Mouse (Mus musculus) forebrain, embryonic 12.5 days (tissue): Measurements from ENCODE around the gene Hectd4. TPM values are rescaled to one million over a fixed set of nuclear protein-coding genes. Genes with fewer than 3 reads are reported as not detected.
"Not testable (repeated sequence)": the region's sequence is repeated elsewhere in the genome, so short reads cannot be mapped to it uniquely, and the experiment has no call there.

Experiments
- ATAC-seq: fragments of 200-750 bp; cut with Nextera tagmentation; 2 replicates; pipeline ENCODE4 v1.8.0; 2017; ENCODE audit warnings: moderate TSS enrichment; ENCODE audit not compliant: low FRiP score
- H3K27ac ChIP-seq: fragments of 300-500 bp; sonication (generic); 2 replicates; pipeline ENCODE4 v1.5.1; 2016; ENCODE audit warnings: mild to moderate bottlenecking
- H3K27me3 ChIP-seq: fragments of 300-500 bp; sonication (generic); 2 replicates; pipeline ENCODE4 v1.6.1; 2016; ENCODE audit warnings: mild to moderate bottlenecking
- H3K36me3 ChIP-seq: fragments of 300-500 bp; sonication (generic); replicated peaks from 2 replicates; pipeline ENCODE4 v1.6.1; 2016; ENCODE audit warnings: mild to moderate bottlenecking
- H3K4me1 ChIP-seq: fragments of 300-500 bp; sonication (generic); 2 replicates; pipeline ENCODE4 v1.6.1; 2016
- H3K4me2 ChIP-seq: fragments of 300-500 bp; sonication (generic); 2 replicates; pipeline ENCODE4 v1.6.1; 2016; ENCODE audit warnings: mild to moderate bottlenecking, moderate library complexity
- H3K4me3 ChIP-seq: fragments of 300-500 bp; sonication (generic); replicated peaks from 2 replicates; pipeline ENCODE4 v1.5.1; 2016; ENCODE audit warnings: mild to moderate bottlenecking
- H3K9ac ChIP-seq: fragments of 300-500 bp; sonication (generic); 2 replicates; pipeline ENCODE4 v1.6.1; 2016; ENCODE audit warnings: mild to moderate bottlenecking
- H3K9me3 ChIP-seq: fragments of 300-500 bp; sonication (generic); 2 replicates; pipeline ENCODE4 v1.6.1; 2016
- WGBS: fragments of 180-500 bp; shearing (Covaris S2); methylation state at CpG from one replicate; pipeline ENCODE4 v1.1.7; 2016; 5-methylcytosine and 5-hydroxymethylcytosine counted together
- polyA plus RNA-seq: library from polyadenylated mRNA; unstranded; fragments of >200 nt; fragmentation: Nextera tagmentation; extraction: Ambion mirVana; gene quantifications from 2 replicates; pipeline ENCODE4 v1.2.1, GENCODE M21; 2016

The Hectd4 gene
- polyA plus RNA-seq, 1 experiment from 2014 or later: 13.2 TPM

- Histone ChIP-seq H3K9me3 (no peaks in the 10 kb centered on the region), H3K4me3 (no peak overlapping the region), H3K4me1 (peaks cover 13% of the 10 kb centered on the region), H3K36me3 (no peaks in the 10 kb centered on the region), H3K27me3 (no peaks in the 10 kb centered on the region), H3K27ac (no peak overlapping the region), H3K4me2 (no peak overlapping the region), H3K9ac (no peak overlapping the region)
- 84% methylated on average over 3 of the region's 3 CpGs for WGBS
- no peak for ATAC-seq
Observed at GRCm38 (mm10) chr5:121226406-121226805, 6.4 kb downstream of the Hectd4 start.

- no peaks in the 10 kb centered on the region for H3K36me3 ChIP-seq
- H3K9ac ChIP-seq: no peak overlapping the region
- 89% methylated on average over 4 of the region's 4 CpGs for WGBS
- peaks cover 9% of the 10 kb centered on the region for H3K4me1 ChIP-seq
- H3K27ac ChIP-seq: no peak overlapping the region
- no peaks in the 10 kb centered on the region for H3K27me3 ChIP-seq
- H3K4me2 ChIP-seq: no peak overlapping the region
- H3K9me3 ChIP-seq: no peaks in the 10 kb centered on the region
- ATAC-seq: no peak
- H3K4me3 ChIP-seq: no peak overlapping the region
Observed at GRCm38 (mm10) chr5:121226845-121227244, 6.8 kb downstream of the Hectd4 start.

GRCm38 (mm10) chr5:121227330-121227729 lies 7.3 kb downstream of the Hectd4 start:
- 91% methylated on average over 1 of the region's 1 CpGs for WGBS
- not testable (repeated sequence) for H3K4me3 ChIP-seq, H3K9ac ChIP-seq, H3K9me3 ChIP-seq, H3K27ac ChIP-seq, H3K4me2 ChIP-seq, H3K4me1 ChIP-seq, ATAC-seq, H3K27me3 ChIP-seq, H3K36me3 ChIP-seq

GRCm38 (mm10) chr5:121229182-121229581 lies 9.2 kb downstream of the Hectd4 start:
- H3K4me3 ChIP-seq: no peak overlapping the region
- no peak overlapping the region for H3K9ac ChIP-seq
- no peaks in the 10 kb centered on the region for H3K9me3 ChIP-seq
- H3K27ac ChIP-seq: no peak overlapping the region
- no peak overlapping the region for H3K4me2 ChIP-seq
- no peaks in the 10 kb centered on the region for H3K27me3 ChIP-seq
- WGBS: 92% methylated on average over 2 of the region's 2 CpGs
- no peaks in the 10 kb centered on the region for H3K4me1 ChIP-seq
- no peak for ATAC-seq
- H3K36me3 ChIP-seq: no peaks in the 10 kb centered on the region

- Histone ChIP-seq H3K4me1 (no peaks in the 10 kb centered on the region), H3K4me3 (no peak overlapping the region), H3K27me3 (no peaks in the 10 kb centered on the region), H3K27ac (no peak overlapping the region), H3K36me3 (no peaks in the 10 kb centered on the region), H3K4me2 (no peak overlapping the region), H3K9ac (no peak overlapping the region), H3K9me3 (no peaks in the 10 kb centered on the region)
- ATAC-seq: no peak
- WGBS: 95% methylated on average over 9 of the region's 9 CpGs
Observed at GRCm38 (mm10) chr5:121230811-121231210, 10.8 kb downstream of the Hectd4 start.

- H3K9me3 ChIP-seq: no peaks in the 10 kb centered on the region
- WGBS: 100% methylated on average over 1 of the region's 1 CpGs
- no peak overlapping the region for H3K27ac ChIP-seq
- no peaks in the 10 kb centered on the region for H3K36me3 ChIP-seq
- ATAC-seq: no peak
- no peak overlapping the region for H3K4me3 ChIP-seq
- no peaks in the 10 kb centered on the region for H3K27me3 ChIP-seq
- no peak overlapping the region for H3K9ac ChIP-seq
- H3K4me1 ChIP-seq: no peaks in the 10 kb centered on the region
- no peak overlapping the region for H3K4me2 ChIP-seq
Observed at GRCm38 (mm10) chr5:121232789-121233188, 12.8 kb downstream of the Hectd4 start.

- Histone ChIP-seq H3K27ac (no peak overlapping the region), H3K4me2 (no peak overlapping the region), H3K4me3 (no peak overlapping the region), H3K36me3 (no peaks in the 10 kb centered on the region), H3K4me1 (no peaks in the 10 kb centered on the region), H3K9ac (no peak overlapping the region), H3K9me3 (no peaks in the 10 kb centered on the region), H3K27me3 (no peaks in the 10 kb centered on the region)
- WGBS: 95% methylated on average over 2 of the region's 2 CpGs
- no peak for ATAC-seq
Observed at GRCm38 (mm10) chr5:121233726-121234125, 13.7 kb downstream of the Hectd4 start.

- WGBS: 85% methylated on average over 5 of the region's 5 CpGs
- H3K27ac ChIP-seq: no peak overlapping the region
- ATAC-seq: no peak
Observed at GRCm38 (mm10) chr5:121236171-121236570, 16.2 kb downstream of the Hectd4 start.

GRCm38 (mm10) chr5:121238208-121238607 lies 18.2 kb downstream of the Hectd4 start:
- WGBS: 83% methylated on average over 2 of the region's 2 CpGs
- ATAC-seq: no peak
- no peaks in the 10 kb centered on the region for H3K27me3 ChIP-seq
- H3K36me3 ChIP-seq: no peaks in the 10 kb centered on the region
- no peaks in the 10 kb centered on the region for H3K4me1 ChIP-seq
- no peak overlapping the region for H3K4me3 ChIP-seq
- no peak overlapping the region for H3K27ac ChIP-seq
- no peaks in the 10 kb centered on the region for H3K9me3 ChIP-seq
- H3K4me2 ChIP-seq: no peak overlapping the region
- H3K9ac ChIP-seq: no peak overlapping the region

More at GRCm38 (mm10) chr5:121236171-121236570, 16.2 kb downstream of the Hectd4 start:
- Histone ChIP-seq H3K4me2 (no peak overlapping the region), H3K27me3 (no peaks in the 10 kb centered on the region), H3K4me1 (no peaks in the 10 kb centered on the region), H3K36me3 (no peaks in the 10 kb centered on the region), H3K9ac (no peak overlapping the region), H3K4me3 (no peak overlapping the region), H3K9me3 (no peaks in the 10 kb centered on the region)

GRCm38 (mm10) chr5:121239846-121240245 lies 19.8 kb downstream of the Hectd4 start:
- H3K9ac ChIP-seq: no peak overlapping the region
- no peaks in the 10 kb centered on the region for H3K27me3 ChIP-seq
- ATAC-seq: no peak
- no peaks in the 10 kb centered on the region for H3K9me3 ChIP-seq
- WGBS: 80% methylated on average over 5 of the region's 5 CpGs
- no peaks in the 10 kb centered on the region for H3K36me3 ChIP-seq
- H3K4me2 ChIP-seq: no peak overlapping the region
- H3K4me1 ChIP-seq: no peaks in the 10 kb centered on the region
- no peak overlapping the region for H3K4me3 ChIP-seq
- H3K27ac ChIP-seq: no peak overlapping the region

- Histone ChIP-seq H3K4me1 (no peaks in the 10 kb centered on the region), H3K4me3 (no peak overlapping the region), H3K27me3 (no peaks in the 10 kb centered on the region), H3K36me3 (no peaks in the 10 kb centered on the region), H3K27ac (no peak overlapping the region), H3K9ac (no peak overlapping the region), H3K4me2 (no peak overlapping the region), H3K9me3 (no peaks in the 10 kb centered on the region)
- ATAC-seq: no peak
Observed at GRCm38 (mm10) chr5:121241182-121241581, 21.2 kb downstream of the Hectd4 start.

- Histone ChIP-seq H3K9me3 (no peaks in the 10 kb centered on the region), H3K4me1 (no peaks in the 10 kb centered on the region), H3K36me3 (no peaks in the 10 kb centered on the region), H3K27ac (no peak overlapping the region), H3K4me2 (no peak overlapping the region), H3K27me3 (no peaks in the 10 kb centered on the region), H3K9ac (no peak overlapping the region), H3K4me3 (no peak overlapping the region)
- ATAC-seq: no peak
- 62% methylated on average over 1 of the region's 1 CpGs for WGBS
Observed at GRCm38 (mm10) chr5:121242261-121242660, 22.2 kb downstream of the Hectd4 start.

- 91% methylated on average over 1 of the region's 1 CpGs for WGBS
- no peak for ATAC-seq
- Histone ChIP-seq H3K36me3 (no peaks in the 10 kb centered on the region), H3K9ac (no peak overlapping the region), H3K9me3 (no peaks in the 10 kb centered on the region), H3K4me3 (no peak overlapping the region), H3K4me2 (no peak overlapping the region), H3K27ac (no peak overlapping the region), H3K27me3 (no peaks in the 10 kb centered on the region), H3K4me1 (no peaks in the 10 kb centered on the region)
Observed at GRCm38 (mm10) chr5:121242701-121243100, 22.7 kb downstream of the Hectd4 start.
